Mouse (Mus musculus) lung, adult 18-20 months (tissue): Measurements from ENCODE around the gene Wee1.
"Not testable (repeated sequence)": the region's sequence is repeated elsewhere in the genome, so short reads cannot be mapped to it uniquely, and the experiment has no call there.

Experiments
- DNase-seq, 2 experiments: peaks; one replicate each; pipeline ENCODE4 v3.0.0; 2022; ENCODE audit warnings: mixed read lengths in 2 of 2

Wee1 gene

GRCm38 (mm10) chr7:110121516-110122288, at the start of gene Wee1:
Wee1 (plus strand) TSS chr7:110122046.
- peak; percentile 99 for DNase-seq

- DNase-seq, result no peak
Observed at GRCm38 (mm10) chr7:110078168-110078567, 43.7 kb upstream of the Wee1 start.

- peak in 1 of 2 experiments; percentile 57 for DNase-seq
Observed at GRCm38 (mm10) chr7:110083386-110084165, 38.3 kb upstream of the Wee1 start.

DNA sequence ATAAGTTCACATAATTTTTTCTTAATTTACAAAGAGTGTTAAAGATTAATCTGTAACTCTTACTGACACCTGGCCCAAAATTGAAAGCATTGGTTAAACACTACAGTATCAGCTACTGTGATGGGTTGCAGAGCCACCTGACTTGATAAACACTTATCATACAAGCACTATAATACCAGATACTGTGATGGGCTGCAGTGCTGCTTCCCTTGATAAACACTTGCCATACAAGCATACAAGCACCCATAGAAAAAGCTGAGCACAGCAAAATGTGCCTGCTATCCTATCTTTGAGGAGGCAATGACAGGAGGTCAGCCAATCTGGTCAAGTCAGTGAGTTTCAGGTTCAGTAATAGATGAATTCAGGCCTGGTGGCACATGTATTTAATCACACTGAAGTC, 36.6 kb upstream of the Wee1 start:
- no peak for DNase-seq

DNA sequence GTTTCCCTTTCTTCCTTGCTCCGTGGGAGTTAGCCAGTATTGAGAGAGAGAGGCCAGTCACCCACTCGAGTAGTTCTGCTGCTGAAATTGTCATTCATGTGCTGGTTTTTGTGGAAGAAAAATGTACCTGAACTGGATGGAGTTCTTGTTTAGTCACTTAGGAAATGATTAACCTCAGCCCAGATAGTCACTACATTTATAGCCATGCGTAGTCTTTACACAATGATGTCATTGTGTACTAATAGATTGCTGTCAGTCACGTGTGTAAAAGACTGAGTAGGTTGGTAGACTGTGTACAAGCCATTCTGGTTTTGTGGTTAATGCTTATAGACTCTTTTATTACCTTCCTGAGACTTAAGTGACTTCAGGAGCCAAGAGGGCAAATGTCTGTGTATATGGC, 33.9 kb upstream of the Wee1 start:
- peak; percentile 21 to 63 for DNase-seq

DNA sequence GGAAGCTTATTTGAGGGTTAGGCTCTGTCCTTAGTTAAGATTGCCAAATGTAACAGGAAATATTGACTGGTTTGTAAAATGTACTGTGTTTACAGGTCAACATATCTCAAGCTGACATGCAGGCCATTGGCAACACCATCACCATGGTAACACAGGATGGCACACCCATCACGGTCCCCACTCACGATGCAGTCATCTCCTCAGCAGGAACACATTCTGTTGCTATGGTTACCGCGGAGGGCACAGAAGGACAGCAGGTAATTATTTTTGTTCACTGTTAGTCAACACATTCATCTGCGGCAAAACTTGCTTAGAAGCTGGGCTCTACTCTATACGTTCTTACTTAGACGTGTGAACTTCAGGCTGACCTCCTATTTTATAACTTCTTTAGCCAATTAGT, 30.2 kb upstream of the Wee1 start:
- DNase-seq, result no peak

DNA sequence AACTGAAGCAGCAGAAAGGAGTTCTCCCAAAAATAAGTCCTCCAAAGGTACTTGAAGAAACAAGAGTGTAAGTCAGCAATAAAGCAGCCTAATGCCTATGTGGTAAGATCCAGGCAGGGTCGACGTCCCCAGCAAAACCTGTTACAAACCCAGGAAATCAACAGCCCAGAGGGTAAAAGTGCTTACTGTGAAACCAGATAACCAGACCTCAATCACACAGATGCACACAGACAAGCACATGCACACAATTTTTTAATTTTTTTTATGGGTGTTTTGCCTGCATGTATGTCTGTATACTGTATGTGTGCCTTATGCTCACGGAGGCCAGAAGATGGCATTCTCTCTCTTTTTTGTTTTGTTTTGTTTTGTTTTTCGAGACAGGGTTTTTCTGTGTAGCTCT, 25.5 kb upstream of the Wee1 start:
- no peak for DNase-seq

DNA sequence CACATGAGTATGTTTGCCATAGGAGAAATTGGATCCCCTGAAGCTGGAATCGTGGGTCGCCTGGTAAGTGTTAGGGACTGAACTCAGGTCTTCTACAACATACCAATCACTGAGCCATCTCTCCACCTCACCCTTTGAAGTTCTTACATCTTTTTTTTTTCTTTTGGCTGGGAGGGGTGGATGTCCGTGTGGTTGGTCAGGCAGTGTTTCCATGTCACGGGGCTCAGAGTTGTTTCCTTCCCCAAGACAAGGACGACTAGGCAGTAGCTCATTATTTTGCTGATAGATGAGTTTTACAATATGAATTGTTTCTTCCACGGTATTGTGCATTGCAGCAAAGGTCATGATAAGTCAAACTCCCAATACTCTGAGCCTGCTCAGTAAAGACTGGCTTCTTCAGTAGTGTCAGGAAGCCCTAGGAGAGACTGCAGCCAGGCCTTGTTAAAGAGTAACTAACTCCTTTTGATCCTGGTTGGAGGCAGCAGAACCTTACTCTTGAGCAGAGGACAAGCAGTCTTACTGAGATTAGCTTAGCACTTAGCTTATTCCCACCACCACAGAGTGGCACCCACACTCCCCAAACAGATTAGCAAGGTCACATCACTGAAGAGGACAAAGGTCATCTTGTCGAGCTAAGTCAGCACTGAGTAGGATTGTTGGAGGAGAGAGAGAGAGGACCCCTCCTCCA, 24.6 kb upstream of the Wee1 start:
- DNase-seq, result no peak

DNA sequence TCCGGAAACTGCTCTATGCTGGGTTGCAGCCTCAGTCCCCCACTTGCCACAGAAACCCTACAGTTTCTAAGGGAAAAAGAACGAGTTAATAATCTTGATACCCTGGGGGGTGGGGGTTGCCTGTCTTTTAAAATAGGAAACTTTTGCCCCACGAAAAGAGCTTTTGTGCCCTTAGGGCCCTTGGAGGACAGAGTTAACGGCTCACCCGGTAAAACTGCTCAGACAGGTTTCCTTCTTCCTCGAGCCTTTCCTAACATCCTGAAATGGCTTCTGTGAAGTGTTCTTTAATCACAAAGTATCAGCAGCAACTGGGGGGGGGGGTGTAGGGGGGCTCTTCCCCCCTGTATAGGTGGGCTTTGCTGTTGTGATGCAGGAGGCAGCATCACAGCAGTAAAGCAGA, 21.0 kb upstream of the Wee1 start:
- DNase-seq, result peak in 1 of 2 experiments; percentile 60

GRCm38 (mm10) chr7:110101266-110101665, 20.6 kb upstream of the Wee1 start:
- DNase-seq, result no peak

GRCm38 (mm10) chr7:110105041-110105440, 16.8 kb upstream of the Wee1 start:
- DNase-seq, result no peak

GRCm38 (mm10) chr7:110106633-110107032, 15.2 kb upstream of the Wee1 start:
- DNase-seq, result no peak

GRCm38 (mm10) chr7:110108524-110108923, 13.3 kb upstream of the Wee1 start:
- not testable (repeated sequence) for DNase-seq

DNA sequence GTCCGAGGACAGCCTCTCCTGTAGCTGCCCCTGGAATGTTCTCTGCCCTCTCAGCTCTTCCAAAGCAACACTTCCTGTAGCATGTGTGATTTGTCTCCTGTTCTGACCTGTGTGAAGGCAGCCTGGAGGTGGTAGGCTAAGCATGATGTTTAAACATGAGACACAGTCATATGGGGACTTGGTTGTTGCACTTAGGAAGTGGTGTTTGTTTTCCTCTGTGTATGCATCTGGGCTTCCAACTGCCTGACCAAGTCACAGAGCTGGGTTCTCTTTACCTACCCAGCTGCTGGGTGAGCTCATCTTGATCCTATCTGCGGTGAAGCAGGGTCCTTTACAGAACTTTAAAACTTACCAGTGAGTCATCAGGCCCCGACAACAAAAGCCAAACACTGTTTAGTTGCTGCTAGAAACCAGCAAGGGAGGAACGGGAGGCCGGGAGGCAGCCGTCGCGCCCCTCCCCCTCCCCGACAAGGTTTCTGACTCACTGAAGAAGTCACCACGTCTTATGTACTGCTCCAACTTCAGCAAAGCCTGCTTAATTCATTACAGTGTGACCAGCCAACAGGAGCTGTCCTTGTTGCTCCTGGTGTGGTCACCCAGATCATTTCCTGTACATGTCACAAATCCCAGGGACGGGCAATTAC, 12.8 kb upstream of the Wee1 start:
- peak; percentile 61 to 77 for DNase-seq

- no peak for DNase-seq
Observed at GRCm38 (mm10) chr7:110110061-110110656, 11.7 kb upstream of the Wee1 start.

DNA sequence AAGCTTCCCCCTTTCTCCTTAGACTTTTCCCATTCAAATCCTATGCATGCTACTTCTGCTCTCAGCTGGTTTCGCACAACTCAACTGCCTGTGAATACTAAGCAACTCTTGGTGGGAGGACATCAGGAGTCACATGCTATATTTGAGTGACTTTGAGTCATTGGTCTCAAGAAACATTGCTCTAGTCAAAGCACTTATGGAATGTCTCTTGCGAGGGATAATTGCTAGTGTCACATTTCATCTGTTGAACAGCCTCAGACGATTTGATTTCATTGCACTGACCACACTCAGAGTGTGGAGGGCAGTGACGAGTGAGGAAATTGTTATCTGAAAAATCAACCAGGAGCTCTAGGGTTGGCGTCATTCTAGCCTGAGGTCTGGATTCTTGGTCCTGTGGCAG, 7.1 kb upstream of the Wee1 start:
- DNase-seq, result no peak

- peak; percentile 80 to 88 for DNase-seq
Observed at GRCm38 (mm10) chr7:110116731-110117291, 5.0 kb upstream of the Wee1 start.

GRCm38 (mm10) chr7:110118448-110118847, 3.4 kb upstream of the Wee1 start:
- peak in 1 of 2 experiments; percentile 53 for DNase-seq

DNA sequence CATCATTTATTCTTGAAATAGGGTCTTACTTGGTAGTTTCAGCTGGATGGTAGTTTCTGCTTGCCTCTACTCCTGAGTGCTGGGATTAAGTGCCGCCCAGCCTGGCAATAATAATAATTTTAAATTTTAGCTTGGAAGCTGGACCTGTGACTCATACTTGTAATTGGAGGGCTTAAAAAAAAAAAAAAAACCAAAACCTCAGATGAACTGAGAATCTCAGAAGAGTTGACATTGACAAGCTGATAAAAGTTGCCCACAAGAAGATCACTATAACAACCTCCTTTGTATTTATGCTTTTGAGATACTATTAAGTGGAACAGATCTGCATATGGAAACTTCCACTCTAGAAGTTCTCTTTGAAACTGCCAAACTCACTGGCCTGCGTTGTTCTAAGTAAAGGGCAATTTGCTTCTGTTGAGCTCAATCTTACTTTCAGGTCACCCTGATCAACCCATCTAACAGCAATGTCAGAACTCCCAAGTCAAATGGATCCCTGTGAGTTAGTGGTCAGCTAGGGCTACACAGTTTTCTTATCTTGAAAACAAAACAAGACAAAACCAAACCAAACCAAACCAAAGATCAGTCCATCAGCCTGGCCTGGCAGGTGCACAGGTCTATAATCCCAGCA, 1.6 kb upstream of the Wee1 start:
- DNase-seq, result no peak

DNA sequence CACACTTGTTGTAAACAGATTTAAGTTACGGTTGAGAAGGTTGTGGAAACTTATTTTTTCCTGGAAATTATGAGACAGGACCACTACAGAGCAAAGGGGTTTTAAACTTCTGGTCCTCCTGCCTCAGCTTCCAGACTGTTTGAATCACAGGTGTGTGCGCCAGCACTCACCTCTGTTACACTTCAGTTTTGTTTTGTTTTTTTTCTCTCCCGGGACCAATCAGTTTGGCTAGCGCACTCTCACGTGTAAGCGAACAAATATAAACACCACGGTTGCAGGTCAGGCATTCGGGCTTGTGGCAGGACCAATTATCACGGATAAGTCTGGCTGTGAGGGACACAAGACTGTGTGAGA, 707 bp upstream of the Wee1 start:
- DNase-seq, result no peak

- DNase-seq, result no peak
Observed at GRCm38 (mm10) chr7:110122289-110122564, 381 bp downstream of the Wee1 start.
